Mouse (Mus musculus): ENCODE data around the gene Kdm2a. TPM values are rescaled to one million over a fixed set of nuclear protein-coding genes. Genes with fewer than 3 reads are reported as not detected.
A peak's percentile ranks its signal among the peaks of the same experiment; 100 is the strongest.

Kdm2a gene
- total RNA-seq, 2 experiments from 2014 or later, result 82.4 to 85.3 TPM

- DNase-seq, result no peak
These were observed 71.2 kb downstream of the Kdm2a start for GRCm38 (mm10) chr19:4326881-4327280.

- DNase-seq, result no peak
These were observed 72.0 kb downstream of the Kdm2a start for GRCm38 (mm10) chr19:4326106-4326505.

GRCm38 (mm10) chr19:4322134-4322533 is 76.0 kb downstream of the Kdm2a start:
- no peak for DNase-seq

GRCm38 (mm10) chr19:4321622-4322021 is 76.5 kb downstream of the Kdm2a start:
- DNase-seq, result no peak

GRCm38 (mm10) chr19:4319272-4319671 is 78.8 kb downstream of the Kdm2a start:
- no peak for DNase-seq

GRCm38 (mm10) chr19:4317181-4317580 is 80.9 kb downstream of the Kdm2a start:
- no peak for DNase-seq

- no peak for DNase-seq
These were observed 82.7 kb downstream of the Kdm2a start for GRCm38 (mm10) chr19:4315223-4315944.

- DNase-seq, result no peak
These were observed 88.3 kb downstream of the Kdm2a start for GRCm38 (mm10) chr19:4309776-4310185.

- no peak for DNase-seq
These were observed 88.8 kb downstream of the Kdm2a start for GRCm38 (mm10) chr19:4309302-4309701.

GRCm38 (mm10) chr19:4306190-4306577 is 91.9 kb downstream of the Kdm2a start, which contains the start of gene Grk2:
Grk2 (minus strand) TSS chr19:4306222.
- peak; percentile 79 to 80 for DNase-seq

GRCm38 (mm10) chr19:4305491-4306189 is 92.4 kb downstream of the Kdm2a start:
- peak; percentile 37 to 40 for DNase-seq

- DNase-seq, result no peak
These were observed 93.2 kb downstream of the Kdm2a start for GRCm38 (mm10) chr19:4304871-4305321.

- DNase-seq, result no peak
These were observed 93.7 kb downstream of the Kdm2a start for GRCm38 (mm10) chr19:4304251-4304821.

GRCm38 (mm10) chr19:4303640-4303995 is 94.5 kb downstream of the Kdm2a start:
- DNase-seq, result no peak

- peak; percentile 54 to 60 for DNase-seq
These were observed 95.0 kb downstream of the Kdm2a start for GRCm38 (mm10) chr19:4302936-4303639.

- peak; percentile 45 to 56 for DNase-seq
These were observed 96.1 kb downstream of the Kdm2a start for GRCm38 (mm10) chr19:4301735-4302651.

GRCm38 (mm10) chr19:4300852-4301734 is 97.0 kb downstream of the Kdm2a start:
- DNase-seq, result no peak

- no peak for DNase-seq
These were observed 97.8 kb downstream of the Kdm2a start for GRCm38 (mm10) chr19:4300271-4300704.

GRCm38 (mm10) chr19:4299574-4300270 is 98.4 kb downstream of the Kdm2a start:
- no peak for DNase-seq

GRCm38 (mm10) chr19:4299126-4299525 is 99.0 kb downstream of the Kdm2a start:
- DNase-seq, result no peak

Data from layer of hippocampus, postnatal 36 days (tissue).